Mouse (Mus musculus) erythroblast, embryonic 14.5 days (primary cell): ENCODE results near the gene Wdtc1. TPM values are rescaled to one million over a fixed set of nuclear protein-coding genes. Genes with fewer than 3 reads are reported as not detected.

Source experiments
- H3K27me3 ChIP-seq: 2 replicates; pipeline ENCODE4 v1.6.1; 2012; ENCODE audit warnings: inconsistent platforms; ENCODE audit not compliant: control insufficient read depth
- H3K36me3 ChIP-seq: 2 replicates; pipeline ENCODE4 v1.6.1; 2012; ENCODE audit warnings: mild to moderate bottlenecking, inconsistent platforms; ENCODE audit not compliant: control insufficient read depth
- H3K4me1 ChIP-seq: 2 replicates; pipeline ENCODE4 v1.6.1; 2012; ENCODE audit warnings: inconsistent platforms; ENCODE audit not compliant: control insufficient read depth
- H3K4me3 ChIP-seq: replicated peaks from 2 replicates; pipeline ENCODE3; 2012; ENCODE audit warnings: moderate library complexity, mild to moderate bottlenecking, inconsistent platforms
- H3K9me3 ChIP-seq: 2 replicates; pipeline ENCODE4 v1.6.1; 2012; ENCODE audit warnings: low read length, inconsistent platforms, mixed read lengths; ENCODE audit not compliant: control insufficient read depth
- GATA1 ChIP-seq: IDR thresholded peaks from 2 replicates; pipeline ENCODE4 v1.6.1; 2012; ENCODE audit warnings: low read length, inconsistent platforms, mixed read lengths
- TAL1 ChIP-seq: IDR thresholded peaks from 3 replicates; pipeline ENCODE4 v1.6.1; 2012; ENCODE audit warnings: low read length, inconsistent platforms, mixed read lengths
- polyA plus RNA-seq: library from polyadenylated mRNA; stranded (reverse); fragments of >175 nt; gene quantifications from 2 replicates; pipeline ENCODE4 v1.2.3, GENCODE M21; 2012

The Wdtc1 gene
- polyA plus RNA-seq, 1 experiment: 23.1 TPM

DNA sequence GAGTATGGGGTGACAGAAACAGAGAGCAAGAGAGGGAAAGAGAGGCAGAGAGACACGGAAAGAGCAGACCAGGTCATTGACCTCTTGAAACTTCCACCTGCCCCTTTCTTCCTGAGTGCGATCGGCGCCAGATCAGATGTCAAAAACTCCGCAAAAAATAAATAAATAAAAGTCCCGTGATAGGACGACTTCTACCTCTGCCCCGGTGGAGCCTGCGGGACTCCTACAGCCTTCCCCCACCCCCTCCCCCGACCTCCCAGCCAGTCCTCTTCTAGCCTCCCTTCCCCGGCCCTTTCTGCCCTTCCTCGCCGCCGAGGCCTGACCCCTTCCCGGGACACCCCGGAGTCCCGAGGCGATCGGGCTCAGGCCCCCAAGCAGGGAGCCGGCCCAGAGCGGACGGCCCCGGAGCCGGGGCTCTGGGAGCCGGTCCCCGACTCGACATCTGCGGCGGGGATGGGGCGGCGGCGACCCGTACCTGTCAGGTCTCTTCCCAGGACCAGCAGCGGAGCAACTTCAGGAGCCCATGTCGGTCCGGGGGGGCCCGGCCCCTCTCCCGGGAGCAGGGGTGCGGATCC lies 14.7 kb downstream of the Wdtc1 start:
- Histone ChIP-seq H3K27me3 (peaks cover 24% of the 10 kb centered on the region), H3K4me1 (peaks cover 24% of the 10 kb centered on the region), H3K9me3 (no peaks in the 10 kb centered on the region), H3K4me3 (peak overlapping the region; percentile 92), H3K36me3 (no peaks in the 10 kb centered on the region; the same call in 1 of the 2 replicates)
- TF ChIP-seq TAL1 (no peak), GATA1 (no peak)

DNA sequence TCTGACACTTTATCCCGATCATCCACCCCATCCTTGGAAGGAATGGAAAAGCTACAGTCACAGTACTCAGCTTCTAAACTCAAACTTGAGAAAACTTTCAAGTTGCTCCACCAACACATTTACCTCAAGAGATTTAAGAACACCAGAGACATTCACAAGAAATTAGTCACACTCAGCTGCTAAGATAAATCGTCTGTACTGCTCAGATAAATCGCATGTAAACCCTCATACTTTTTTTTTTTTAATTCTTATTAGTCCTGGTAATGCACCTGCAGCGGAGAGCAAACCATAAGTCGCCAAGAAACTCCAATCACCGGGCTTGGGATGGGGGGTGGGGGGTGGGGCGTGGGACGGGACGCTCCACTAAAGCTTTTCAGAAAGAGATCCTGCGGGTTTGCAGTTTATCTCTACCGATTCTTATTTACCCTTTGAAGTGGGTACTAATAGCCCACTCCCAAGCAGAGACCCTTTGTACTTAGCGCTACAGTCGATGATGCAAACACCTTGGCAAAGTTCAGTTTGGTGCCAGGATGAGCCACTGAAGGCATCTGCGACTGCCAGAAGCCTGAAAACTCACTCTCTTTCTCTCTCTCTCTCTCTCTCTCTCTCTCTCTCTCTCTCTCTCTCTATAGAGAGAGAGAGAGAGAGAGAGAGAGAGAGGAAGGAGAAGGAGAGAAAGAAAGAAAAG lies 15.3 kb downstream of the Wdtc1 start:
- TF ChIP-seq GATA1: no peak
- no peak for TF ChIP-seq TAL1
- no peaks in the 10 kb centered on the region; the same call in 1 of the 2 replicates for H3K36me3 ChIP-seq
- peaks cover 19% of the 10 kb centered on the region for H3K27me3 ChIP-seq
- H3K9me3 ChIP-seq: no peaks in the 10 kb centered on the region
- H3K4me1 ChIP-seq: peaks cover 24% of the 10 kb centered on the region
- peak overlapping the region; percentile 92 for H3K4me3 ChIP-seq

DNA sequence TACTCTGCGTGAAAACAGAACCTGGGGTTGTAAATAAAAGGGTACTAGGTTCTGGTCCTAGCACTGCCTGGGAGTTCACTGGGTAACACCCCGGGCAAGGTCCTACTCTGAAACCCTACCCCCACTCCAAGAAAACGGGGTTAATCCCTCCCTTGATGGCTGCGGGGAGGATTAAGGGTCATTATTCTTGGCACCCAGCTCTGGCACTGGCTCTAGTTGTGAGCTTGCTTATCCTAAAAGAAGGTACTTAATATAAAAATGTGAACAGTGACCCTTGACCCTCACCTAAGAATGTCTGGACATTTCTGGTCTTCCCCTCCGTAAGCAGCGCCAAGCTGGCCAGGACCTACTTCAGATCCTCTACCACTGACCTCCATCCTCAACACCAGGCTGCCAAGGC lies 20.0 kb downstream of the Wdtc1 start:
- Histone ChIP-seq H3K9me3 (no peaks in the 10 kb centered on the region), H3K27me3 (no peaks in the 10 kb centered on the region), H3K36me3 (no peaks in the 10 kb centered on the region; the same call in 1 of the 2 replicates), H3K4me1 (peaks cover 14% of the 10 kb centered on the region), H3K4me3 (no peak overlapping the region)
- TF ChIP-seq TAL1: no peak
- no peak for TF ChIP-seq GATA1

DNA sequence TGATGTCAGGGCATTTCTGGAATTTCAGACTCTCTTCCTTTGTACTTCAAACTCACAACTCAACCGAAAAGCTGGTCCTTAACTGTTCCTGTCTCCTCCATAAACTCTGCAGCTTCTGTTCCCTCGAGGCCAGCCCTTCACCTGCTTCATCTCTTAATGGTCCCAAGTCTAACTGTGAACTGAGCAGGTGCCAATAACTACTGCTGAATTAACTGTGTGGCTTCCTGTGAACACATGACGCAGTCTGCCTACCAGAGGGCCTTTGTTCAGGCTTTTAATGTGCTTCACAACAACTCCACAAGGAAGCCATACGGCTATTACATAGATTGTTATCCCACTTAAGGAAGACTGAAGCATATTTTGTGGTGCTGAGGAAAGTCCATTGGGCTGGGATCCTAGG lies 23.0 kb downstream of the Wdtc1 start:
- H3K27me3 ChIP-seq: no peaks in the 10 kb centered on the region
- H3K4me1 ChIP-seq: peaks cover 5% of the 10 kb centered on the region
- no peaks in the 10 kb centered on the region; the same call in 1 of the 2 replicates for H3K36me3 ChIP-seq
- no peaks in the 10 kb centered on the region for H3K9me3 ChIP-seq
- no peak for TF ChIP-seq GATA1
- TF ChIP-seq TAL1: no peak
- no peak overlapping the region for H3K4me3 ChIP-seq

DNA sequence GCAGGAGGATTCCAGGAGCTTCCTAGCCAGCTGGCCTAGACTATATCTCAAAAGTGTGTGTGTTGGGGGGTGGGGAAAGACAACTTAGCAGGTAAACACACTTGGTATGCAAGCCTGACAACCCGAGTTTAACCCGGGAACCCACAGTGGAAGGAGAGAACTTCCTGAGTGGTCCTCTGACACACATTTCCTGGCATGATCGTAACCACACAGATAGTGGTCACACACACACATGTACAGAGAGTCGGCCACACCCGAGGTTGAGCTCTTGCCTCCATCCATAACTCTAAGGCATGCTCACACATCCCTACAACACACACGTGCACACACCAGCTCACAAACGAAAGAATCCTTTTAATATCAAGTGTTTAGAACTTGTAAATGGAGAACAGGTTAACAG lies 25.2 kb downstream of the Wdtc1 start:
- H3K36me3 ChIP-seq: peaks cover 3% of the 10 kb centered on the region; the same call in 1 of the 2 replicates
- peaks cover 4% of the 10 kb centered on the region for H3K4me1 ChIP-seq
- TF ChIP-seq GATA1 (no peak), TAL1 (no peak)
- H3K9me3 ChIP-seq: no peaks in the 10 kb centered on the region
- no peaks in the 10 kb centered on the region for H3K27me3 ChIP-seq
- no peak overlapping the region for H3K4me3 ChIP-seq

DNA sequence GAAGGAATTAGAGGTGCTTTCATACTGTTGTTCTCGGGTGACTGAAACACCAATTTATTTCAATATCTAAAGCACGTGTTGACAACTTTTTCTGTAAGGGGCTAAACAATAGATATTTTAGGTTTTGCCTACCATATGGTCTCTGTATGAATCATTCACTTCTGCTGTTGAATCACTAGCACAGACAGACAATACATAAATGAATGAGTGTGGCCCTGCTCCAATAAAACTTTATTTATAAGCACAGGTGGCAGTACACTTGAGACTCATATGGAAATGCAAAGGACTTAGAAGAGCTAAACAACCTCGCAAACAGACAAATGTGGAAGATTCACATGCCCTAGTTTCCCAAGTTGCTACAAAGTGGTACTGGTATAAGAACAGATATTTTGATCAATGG lies 33.6 kb downstream of the Wdtc1 start:
- peaks cover 24% of the 10 kb centered on the region for H3K36me3 ChIP-seq

DNA sequence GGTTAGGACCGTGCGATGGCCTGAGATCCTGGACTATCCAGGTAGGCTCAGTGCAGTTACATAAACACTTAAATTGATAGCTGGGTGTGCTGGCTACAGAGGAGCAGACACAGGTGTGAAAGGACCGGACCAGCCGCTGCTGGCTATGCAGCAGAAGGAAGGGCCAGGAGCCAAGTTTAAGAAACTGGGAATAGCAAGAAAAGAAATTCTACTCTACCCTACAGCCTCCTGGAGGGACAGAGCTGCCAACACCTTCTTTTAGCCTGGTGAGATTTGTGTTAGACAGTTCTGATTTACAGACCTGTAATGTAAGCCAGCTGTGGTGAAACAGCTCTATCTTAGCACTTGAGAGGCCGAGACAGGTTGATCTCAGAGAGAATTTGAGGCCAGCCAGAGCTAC lies 37.3 kb downstream of the Wdtc1 start:
- Histone ChIP-seq H3K4me1 (no peaks in the 10 kb centered on the region; the same call in 1 of the 2 replicates), H3K9me3 (no peaks in the 10 kb centered on the region), H3K36me3 (peaks cover 30% of the 10 kb centered on the region), H3K27me3 (no peaks in the 10 kb centered on the region), H3K4me3 (no peak overlapping the region)
- no peak for TF ChIP-seq GATA1
- no peak for TF ChIP-seq TAL1

More for the DNA sequence above, 33.6 kb downstream of the Wdtc1 start:
- H3K9me3 ChIP-seq: no peaks in the 10 kb centered on the region
- H3K4me3 ChIP-seq: no peak overlapping the region
- no peaks in the 10 kb centered on the region for H3K27me3 ChIP-seq
- H3K4me1 ChIP-seq: no peaks in the 10 kb centered on the region
- TF ChIP-seq TAL1: no peak
- no peak for TF ChIP-seq GATA1

DNA sequence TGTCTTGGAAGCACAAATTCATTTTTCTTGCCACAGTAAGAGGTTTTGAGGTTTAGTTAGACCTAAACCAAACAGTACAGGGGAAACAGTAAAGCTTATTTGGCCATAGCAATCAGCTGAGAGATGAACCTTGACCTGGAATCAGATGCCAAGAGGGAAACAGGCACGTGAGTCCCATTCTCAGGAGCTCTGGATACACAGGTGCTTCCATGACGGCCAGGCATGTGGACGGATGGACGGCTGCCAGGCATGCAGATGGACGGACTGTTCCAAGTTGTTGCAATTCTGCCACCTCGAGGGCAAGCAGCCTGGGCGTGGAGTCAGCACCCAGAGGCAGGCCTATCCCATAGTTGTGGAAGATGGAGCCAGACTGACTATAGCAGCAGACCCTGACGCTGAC lies 38.4 kb downstream of the Wdtc1 start:
- peaks cover 27% of the 10 kb centered on the region for H3K36me3 ChIP-seq
- H3K27me3 ChIP-seq: no peaks in the 10 kb centered on the region
- H3K9me3 ChIP-seq: no peaks in the 10 kb centered on the region
- no peak for TF ChIP-seq TAL1
- TF ChIP-seq GATA1: no peak
- no peaks in the 10 kb centered on the region; the same call in 1 of the 2 replicates for H3K4me1 ChIP-seq
- H3K4me3 ChIP-seq: no peak overlapping the region

DNA sequence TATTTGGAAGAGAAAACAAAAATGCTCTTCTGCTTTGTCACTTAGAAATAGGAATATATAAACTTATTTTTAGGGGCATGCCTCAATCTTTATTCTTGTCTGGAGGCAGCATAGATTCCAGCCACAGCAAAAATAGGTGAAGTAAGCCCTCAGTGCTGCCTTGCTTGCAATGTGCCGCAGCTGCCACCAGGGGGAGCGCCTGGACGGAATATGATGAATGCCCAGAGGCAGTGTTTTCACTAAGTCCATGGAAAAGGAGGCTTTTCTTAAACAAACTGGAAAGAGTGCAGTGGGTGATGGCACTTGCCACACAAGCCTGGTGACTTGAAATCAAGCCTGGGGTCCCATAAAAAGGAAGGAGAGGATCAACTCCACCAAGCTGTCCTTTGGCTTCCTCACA lies 43.3 kb downstream of the Wdtc1 start:
- no peak for TF ChIP-seq GATA1
- no peak for TF ChIP-seq TAL1
- Histone ChIP-seq H3K9me3 (no peaks in the 10 kb centered on the region), H3K4me1 (no peaks in the 10 kb centered on the region; the same call in 1 of the 2 replicates), H3K36me3 (peaks cover 45% of the 10 kb centered on the region), H3K4me3 (no peak overlapping the region), H3K27me3 (no peaks in the 10 kb centered on the region)
